Mouse (Mus musculus) gastrocnemius, postnatal 14 days (tissue): ENCODE data around the gene Dlgap1. TPM values are rescaled to one million over a fixed set of nuclear protein-coding genes. Genes with fewer than 3 reads are reported as not detected.

Source experiments
- DNase-seq: peaks from one replicate; pipeline ENCODE4 v3.0.0; 2021; ENCODE audit warnings: mixed read lengths
- intact Hi-C: fragments of 180-260 bp; cut with DNase I; formaldehyde crosslinking; loops from one replicate; pipeline ENCODE4 v1.15.1; 2025; ENCODE audit warnings: low total_unique reads
- total RNA-seq, 2 experiments: library from RNA; stranded (reverse); gene quantifications; 2 replicates each; pipeline ENCODE4 v1.2.3; 2021

Dlgap1 gene
- total RNA-seq, 2 experiments from 2014 or later = 0.40 to 0.47 TPM

- no peak for DNase-seq
- intact Hi-C loops = no loop called here
These were observed 772.8 kb downstream of the Dlgap1 start for GRCm38 (mm10) chr17:70741696-70742095.

- intact Hi-C loops = no loop called here
- DNase-seq = no peak
These were observed 775.8 kb downstream of the Dlgap1 start for GRCm38 (mm10) chr17:70744570-70745153.

GRCm38 (mm10) chr17:70745385-70745784, 776.5 kb downstream of the Dlgap1 start:
- DNase-seq = no peak
- intact Hi-C loops = no loop called here

- DNase-seq = no peak
- intact Hi-C loops = no loop called here
These were observed 777.7 kb downstream of the Dlgap1 start for GRCm38 (mm10) chr17:70746379-70747079.

GRCm38 (mm10) chr17:70747731-70748475, 779.0 kb downstream of the Dlgap1 start:
- DNase-seq = peak; percentile 15
- intact Hi-C loops = no loop called here

GRCm38 (mm10) chr17:70748476-70748830, 779.6 kb downstream of the Dlgap1 start:
- intact Hi-C loops = no loop called here
- DNase-seq = no peak

GRCm38 (mm10) chr17:70748964-70749650, 780.2 kb downstream of the Dlgap1 start:
- intact Hi-C loops = no loop called here
- no peak for DNase-seq

- intact Hi-C loops = no loop called here
- DNase-seq = no peak
These were observed 781.6 kb downstream of the Dlgap1 start for GRCm38 (mm10) chr17:70750236-70751160.

GRCm38 (mm10) chr17:70751161-70751651, 782.3 kb downstream of the Dlgap1 start:
- peak; percentile 35 for DNase-seq
- intact Hi-C loops = no loop called here

- intact Hi-C loops = no loop called here
- DNase-seq = no peak
These were observed 782.8 kb downstream of the Dlgap1 start for GRCm38 (mm10) chr17:70751676-70752075.

GRCm38 (mm10) chr17:70753444-70754032, 784.7 kb downstream of the Dlgap1 start:
- intact Hi-C loops = no loop called here
- no peak for DNase-seq

GRCm38 (mm10) chr17:70754041-70754440, 785.2 kb downstream of the Dlgap1 start:
- DNase-seq = no peak
- intact Hi-C loops = no loop called here

- intact Hi-C loops = loop anchor here (5.0 kb wide), 1 partner anchor 213 kb away; no protein-coding TSS in a partner anchor
- no peak for DNase-seq
These were observed 785.8 kb downstream of the Dlgap1 start for GRCm38 (mm10) chr17:70754638-70755037.

- DNase-seq = peak; percentile 88
- intact Hi-C loops = loop anchor here (5.0 kb wide), 1 partner anchor 212 kb away; no protein-coding TSS in a partner anchor
These were observed 786.3 kb downstream of the Dlgap1 start for GRCm38 (mm10) chr17:70755039-70755668.

GRCm38 (mm10) chr17:70755669-70756263, 786.9 kb downstream of the Dlgap1 start:
- intact Hi-C loops = loop anchor here (5.0 kb wide), 1 partner anchor 212 kb away; no protein-coding TSS in a partner anchor
- DNase-seq = no peak

GRCm38 (mm10) chr17:70762001-70762400, 793.1 kb downstream of the Dlgap1 start:
- DNase-seq = no peak
- intact Hi-C loops = loop anchor here (10.0 kb wide), 1 partner anchor 63 kb away; no protein-coding TSS in a partner anchor

- intact Hi-C loops = loop anchor here (10.0 kb wide), 1 partner anchor 62 kb away; no protein-coding TSS in a partner anchor
- no peak for DNase-seq
These were observed 793.8 kb downstream of the Dlgap1 start for GRCm38 (mm10) chr17:70762634-70763033.
